Mouse (Mus musculus): ENCODE results near the gene Pxk. TPM values are rescaled to one million over a fixed set of nuclear protein-coding genes. Genes with fewer than 3 reads are reported as not detected.

Gene Pxk
- total RNA-seq, 4 experiments from 2014 or later, result 32.5 to 32.8 (median 32.7) TPM

DNA sequence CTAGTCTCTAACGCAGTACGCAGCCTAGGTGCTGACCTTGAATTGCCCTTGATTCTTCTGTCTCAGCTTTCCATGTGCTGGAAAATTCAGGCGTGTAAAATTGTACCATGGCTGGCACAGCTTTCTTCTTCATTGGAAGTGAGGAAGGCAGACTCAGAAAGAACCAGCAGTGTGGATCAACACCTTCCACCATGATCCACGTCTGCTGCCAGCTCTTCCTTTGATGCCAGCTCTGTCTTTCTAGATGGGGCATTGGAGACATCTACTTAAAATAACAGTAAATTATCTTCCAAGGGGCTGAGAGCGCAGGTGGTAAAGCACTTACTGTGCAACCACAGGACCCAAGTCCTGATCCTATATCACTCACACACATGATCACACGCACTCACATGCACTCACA, 94.7 kb downstream of the Pxk start:
- DNase-seq (ENCODE audit: low spot score in 2 of 2), result no peak

DNA sequence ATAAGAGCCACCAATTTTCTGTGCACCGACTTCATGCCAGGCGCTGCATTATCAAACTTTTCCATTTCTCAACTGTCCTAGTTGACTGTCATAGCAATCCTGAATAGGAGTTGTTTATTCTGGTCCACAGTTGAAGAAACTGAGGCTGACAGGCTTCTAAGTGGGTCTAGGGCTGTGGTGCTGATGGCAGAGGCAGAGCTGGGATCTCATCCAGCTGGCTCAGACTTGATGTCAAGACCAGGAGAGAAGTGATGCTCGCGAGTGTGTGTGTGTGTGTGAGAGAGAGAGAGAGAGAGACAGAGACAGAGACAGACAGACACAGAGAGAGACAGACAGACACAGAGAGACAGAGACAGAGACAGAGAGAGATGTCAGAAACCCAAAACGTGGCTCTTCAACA, 102.8 kb downstream of the Pxk start:
- DNase-seq (ENCODE audit: low spot score in 2 of 2), result no peak

DNA sequence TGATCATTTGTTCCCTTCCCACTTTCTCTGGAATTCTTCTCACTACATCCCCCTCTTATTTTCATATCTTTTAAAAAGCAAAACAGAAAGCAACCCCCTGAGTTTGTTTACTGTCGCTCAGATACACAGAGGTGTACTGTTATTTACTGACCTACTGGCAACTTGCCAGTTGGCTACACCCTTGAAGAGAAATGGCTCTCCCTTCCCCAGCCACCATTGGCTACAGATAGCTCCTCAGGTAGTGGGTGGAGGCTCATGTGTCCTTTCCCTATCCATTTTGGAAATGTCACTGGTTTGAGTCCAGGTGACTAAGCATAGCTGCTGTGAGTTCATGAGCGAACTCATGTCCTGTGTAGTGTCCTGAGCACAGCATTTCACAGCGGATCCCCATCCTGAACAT, 103.7 kb downstream of the Pxk start:
- DNase-seq (ENCODE audit: low spot score in 2 of 2), result no peak

DNA sequence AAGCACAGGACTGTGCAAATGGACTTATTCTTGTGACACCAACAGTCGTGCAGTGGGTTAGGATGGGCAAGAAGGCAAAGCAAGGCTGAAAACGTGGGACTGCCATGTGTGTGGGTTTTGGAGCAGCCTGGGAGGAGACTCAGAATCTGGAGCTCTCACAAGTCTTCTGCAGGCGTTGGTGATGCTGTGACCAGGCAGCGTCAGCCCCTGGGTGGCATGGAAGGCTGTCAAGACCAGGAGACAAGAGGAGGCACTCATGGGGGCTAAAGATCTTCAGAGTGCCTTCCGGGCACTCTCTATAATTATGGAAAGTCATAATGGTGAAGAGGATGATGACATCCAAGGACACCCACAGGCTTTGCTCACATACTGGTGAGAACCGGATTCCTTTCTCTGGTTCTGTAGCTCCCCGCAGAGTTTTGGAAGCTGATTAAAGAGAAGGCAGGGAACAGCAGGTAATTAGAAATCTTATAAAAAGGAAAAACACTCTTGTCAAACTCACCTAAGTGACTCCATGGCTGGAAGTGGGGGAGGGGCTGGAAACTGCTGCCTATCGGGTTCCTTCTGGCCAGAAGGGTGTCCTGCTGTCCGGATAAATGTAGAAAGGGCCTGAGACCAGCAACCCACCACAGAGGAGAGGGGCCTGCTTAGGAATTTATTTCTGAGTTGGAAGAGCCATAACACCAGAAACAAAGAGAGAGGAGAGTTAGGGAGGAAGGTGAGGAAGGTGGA, 108.3 kb downstream of the Pxk start:
- peak in 1 of 2 experiments; percentile 49 for DNase-seq (ENCODE audit: low spot score in 2 of 2)

DNA sequence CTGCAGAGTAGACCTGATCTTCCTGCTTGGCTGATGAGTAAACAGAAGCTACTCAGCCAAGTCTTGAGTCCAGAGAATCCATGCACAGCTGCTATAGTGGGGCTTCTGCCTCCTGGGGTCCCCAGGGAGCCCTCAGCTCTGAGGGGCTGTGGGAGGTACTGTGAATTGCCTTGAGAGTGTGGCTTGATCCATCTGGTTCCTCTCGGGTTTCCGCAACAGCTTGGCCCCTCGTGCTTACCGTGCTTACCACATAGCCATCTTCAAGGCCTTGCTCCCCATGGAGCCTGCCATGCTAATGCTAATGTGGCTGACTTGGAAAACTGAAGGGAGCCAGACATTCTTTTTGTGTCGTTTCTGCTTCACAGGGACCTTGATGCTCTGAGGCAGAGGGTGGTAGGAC, 109.1 kb downstream of the Pxk start:
- DNase-seq (ENCODE audit: low spot score in 2 of 2), result no peak

DNA sequence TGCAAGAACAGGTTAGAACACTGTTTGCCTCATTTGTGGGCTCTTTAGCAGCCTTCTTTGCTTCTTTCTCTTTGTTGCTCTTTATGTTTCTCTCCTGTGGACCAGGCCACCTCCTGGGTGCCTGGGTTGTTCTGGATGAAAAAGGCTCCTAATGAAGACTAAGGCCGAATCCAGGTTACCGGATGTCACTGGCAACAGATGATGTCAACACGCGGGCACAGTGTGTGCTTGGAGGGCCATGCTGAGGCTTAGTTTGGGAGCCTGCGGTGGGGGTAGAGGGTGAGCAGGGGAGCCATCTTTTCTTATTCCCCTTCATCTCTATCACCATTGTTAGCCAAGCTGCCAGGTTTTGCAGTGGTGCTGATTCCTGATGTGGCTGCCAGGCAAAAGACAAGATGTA, 109.5 kb downstream of the Pxk start:
- no peak for DNase-seq (ENCODE audit: low spot score in 2 of 2)

DNA sequence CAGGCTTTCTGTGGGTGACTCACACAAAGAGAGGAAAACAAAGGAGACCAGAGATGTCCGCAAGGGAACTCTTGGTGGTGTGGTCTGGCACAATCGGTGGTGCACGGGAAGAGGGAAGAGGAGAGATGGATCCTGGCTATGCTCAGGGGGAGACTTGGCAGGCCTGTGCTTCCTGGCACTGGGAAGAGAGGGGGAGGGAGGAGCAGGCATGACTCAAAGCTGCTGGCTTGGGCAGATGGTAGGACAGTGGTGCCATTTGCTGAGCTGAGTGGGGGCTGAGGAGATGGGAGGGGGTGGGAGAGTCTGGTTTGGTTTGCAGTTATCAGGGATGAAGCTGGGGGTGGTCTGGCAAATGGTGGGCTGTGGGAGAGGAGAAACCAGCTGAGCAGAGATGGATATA, 110.9 kb downstream of the Pxk start:
- DNase-seq (ENCODE audit: low spot score in 2 of 2), result peak in 1 of 2 experiments; percentile 91

DNA sequence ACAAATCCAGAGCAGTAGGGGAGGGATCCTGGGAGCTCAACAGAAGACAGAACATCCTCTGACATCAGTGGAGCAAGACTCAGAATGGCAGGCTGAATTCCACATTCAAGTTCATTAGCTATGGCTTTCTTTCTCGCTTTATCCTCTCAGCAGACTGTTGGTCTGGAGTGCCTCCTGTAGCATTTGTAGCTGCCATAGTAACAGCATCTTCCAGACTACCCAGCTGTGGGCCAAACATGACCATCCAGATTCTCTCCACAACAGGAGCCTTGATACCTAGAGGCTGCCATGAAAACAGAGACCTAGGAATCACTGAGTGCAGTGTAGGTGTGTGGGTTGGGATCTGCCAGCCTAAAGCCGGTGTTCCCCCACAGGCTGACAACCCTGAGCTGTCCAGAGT, 111.9 kb downstream of the Pxk start:
- no peak for DNase-seq (ENCODE audit: low spot score in 2 of 2)

DNA sequence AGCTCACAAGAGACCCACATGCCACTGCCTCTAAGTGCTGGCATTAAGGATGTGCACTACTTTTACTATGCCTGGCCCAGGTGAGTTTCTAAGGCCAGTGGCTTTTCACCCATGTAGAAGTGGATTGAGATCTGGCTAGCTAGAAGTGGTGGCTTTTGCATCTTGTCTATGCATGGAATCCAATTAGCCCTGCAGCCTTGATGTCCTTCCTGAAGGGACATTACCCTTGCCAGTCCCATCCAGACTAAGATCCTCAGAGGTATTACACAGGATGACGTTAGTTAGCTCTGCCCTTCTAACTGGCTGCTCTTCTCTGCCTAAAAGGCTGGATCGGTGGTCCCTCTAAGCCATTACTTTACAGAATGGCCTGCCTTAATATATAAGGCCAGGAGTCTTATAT, 115.0 kb downstream of the Pxk start:
- no peak for DNase-seq (ENCODE audit: low spot score in 2 of 2)

DNA sequence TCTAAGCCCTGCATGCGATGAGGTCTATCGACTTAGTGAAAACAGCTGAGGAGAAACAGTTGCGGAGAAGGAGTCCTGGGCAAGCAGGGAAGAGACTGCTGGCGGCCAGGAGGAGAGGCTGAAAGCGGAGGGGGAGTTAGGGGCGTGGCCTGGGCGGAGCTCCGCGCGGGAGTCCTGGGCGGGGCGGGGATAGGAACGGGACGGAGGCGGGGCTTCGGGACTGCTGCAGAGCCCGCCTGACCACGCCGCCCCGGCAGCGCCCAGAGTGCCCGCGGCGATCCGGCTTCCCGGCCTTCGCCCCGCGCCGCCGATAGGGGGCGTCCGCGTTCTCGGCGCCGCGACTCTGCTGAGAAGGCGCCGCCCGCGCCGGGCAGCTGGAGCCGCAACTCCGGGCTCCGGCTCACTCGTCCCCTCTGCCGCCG, 115.8 kb downstream of the Pxk start, which contains the start of gene Kctd6:
Gene Kctd6, plus strand, starts transcription at position 338 of the 422 bp plus-strand sequence.
- peak; percentile 86 to 97 for DNase-seq (ENCODE audit: low spot score in 2 of 2)

Other genes starting within 250 kb of the Pxk start
- gene Gm45521, start 140.9 kb upstream of the Pxk start, total RNA-seq (2022), result under 1 TPM in 1 of 4 experiments, not detected in 3; 0.59 TPM
- gene Dnase1l3, start 103.6 kb upstream of the Pxk start, total RNA-seq (2022), result under 1 TPM in 1 of 4 experiments, not detected in 3; 0.07 TPM
- gene Abhd6, start 95.3 kb upstream of the Pxk start, total RNA-seq (2022), result 10 to 100 TPM; 55.1 to 60.3 (median 55.6) TPM
- gene Rpp14, start 17.8 kb upstream of the Pxk start, total RNA-seq (2022), result 10 to 100 TPM; 25.1 to 31.7 (median 29.3) TPM
- 100 to 1,000 TPM; 153 to 174 (median 160) TPM for gene Pdhb, start 74.8 kb downstream of the Pxk start, total RNA-seq (2022)
- 10 to 100 TPM; 34.4 to 40.6 (median 39.0) TPM for gene Kctd6, start 115.9 kb downstream of the Pxk start, total RNA-seq (2022)
- gene Acox2, start 161.1 kb downstream of the Pxk start, total RNA-seq (2022), result 1 to 10 TPM in 1 of 4 experiments, under 1 TPM in 1, not detected in 2; 0.84 to 1.4 TPM
- 100 to 1,000 TPM; 193 to 269 (median 228) TPM for gene Fam107a, start 219.8 kb downstream of the Pxk start, total RNA-seq (2022)

All from left cerebral cortex, adult 8-10 months (tissue).